Mouse (Mus musculus): Measurements from ENCODE around the gene Fam171a1.

The Fam171a1 gene

GRCm38 (mm10) chr2:3139065-3139464 lies 25.0 kb downstream of the Fam171a1 start:
- no peak for DNase-seq

GRCm38 (mm10) chr2:3139578-3139977 lies 25.6 kb downstream of the Fam171a1 start:
- no peak for DNase-seq

DNA sequence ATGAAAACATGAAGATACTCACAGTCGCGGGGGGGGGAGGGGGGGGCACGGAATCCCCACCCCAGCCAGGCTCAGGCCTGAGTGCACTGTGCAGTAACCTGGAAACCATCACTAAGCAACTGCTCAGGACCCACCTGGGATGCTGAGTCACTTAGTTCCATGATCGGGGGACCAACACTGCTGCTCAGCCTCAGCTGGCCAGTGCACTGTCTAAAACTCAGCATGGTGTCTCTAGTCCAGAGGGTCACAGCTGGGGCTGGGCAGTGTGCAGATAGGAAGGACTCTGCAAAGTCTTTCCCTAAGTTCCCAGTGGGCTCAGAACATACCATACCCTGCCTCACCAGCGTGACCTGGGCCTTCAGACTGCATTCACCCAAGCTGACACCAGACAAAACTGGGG lies 26.6 kb downstream of the Fam171a1 start:
- no peak for DNase-seq

- DNase-seq, result no peak
Observed at GRCm38 (mm10) chr2:3141804-3142203, 27.8 kb downstream of the Fam171a1 start.

DNA sequence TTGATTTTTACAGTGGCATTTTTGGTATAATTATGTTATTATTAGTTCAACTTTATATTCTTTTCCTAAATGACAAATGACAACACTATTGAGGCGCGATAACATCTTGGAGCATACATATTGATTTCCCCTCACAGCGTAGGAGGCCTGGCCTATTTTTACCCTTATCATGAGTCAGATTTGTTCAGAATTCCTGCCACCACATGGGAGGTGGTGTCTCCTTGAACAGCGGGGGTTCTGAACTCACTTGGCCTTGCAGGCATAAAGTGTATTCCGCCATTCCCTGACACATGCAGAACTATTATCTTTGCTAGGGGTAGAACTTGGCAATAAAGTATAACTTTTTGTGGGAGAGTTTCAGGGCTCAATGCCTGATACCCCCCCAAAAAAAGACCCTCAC lies 30.3 kb downstream of the Fam171a1 start:
- DNase-seq, result no peak

DNA sequence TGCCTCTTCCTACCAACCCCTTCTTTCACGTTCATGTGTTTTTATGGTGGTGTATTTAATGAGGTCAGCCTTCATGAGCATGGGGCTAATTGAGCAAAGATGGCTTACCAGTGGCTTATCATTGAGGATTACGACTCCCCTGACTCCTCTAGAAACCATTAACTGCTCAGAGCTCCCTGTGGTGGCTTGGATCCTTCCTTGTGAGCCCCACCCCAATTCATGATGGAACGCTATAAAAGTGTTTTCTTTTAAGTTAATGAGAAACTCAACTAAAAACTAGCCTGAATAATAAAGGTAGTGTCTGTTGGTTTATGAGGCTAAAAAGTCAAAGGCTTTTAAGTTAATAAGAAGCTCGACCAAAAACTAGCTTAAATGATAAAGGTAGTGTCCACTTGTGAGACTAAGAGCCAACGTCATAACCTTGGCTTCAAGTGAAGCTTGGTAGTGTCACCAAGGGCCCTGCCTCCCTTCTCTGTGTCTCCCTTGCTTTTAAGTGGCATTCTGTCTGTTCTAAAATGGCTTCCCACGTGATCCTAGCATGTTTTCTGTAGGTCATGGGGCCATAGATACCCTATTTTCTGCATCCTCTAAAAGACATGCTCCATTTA lies 33.6 kb downstream of the Fam171a1 start:
- DNase-seq, result no peak

DNA sequence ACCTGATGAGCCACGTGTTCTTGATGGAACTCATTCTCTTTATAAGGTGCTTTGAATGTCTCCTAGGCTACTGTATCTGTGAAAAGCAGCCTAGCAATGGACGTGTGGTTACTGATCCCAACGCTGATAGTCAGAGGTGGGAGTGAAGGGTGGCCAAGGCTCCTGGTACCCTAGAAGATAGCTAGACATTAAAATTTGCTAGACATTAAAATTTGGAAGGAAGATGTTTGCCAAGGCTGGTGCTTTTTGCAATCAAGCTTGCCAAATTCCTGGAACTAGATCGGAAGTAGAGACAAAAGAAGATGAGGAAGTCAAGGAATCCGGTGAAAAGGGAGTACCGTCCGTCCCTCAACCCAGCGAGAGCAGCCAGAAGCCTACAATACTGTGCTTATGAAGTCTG lies 34.7 kb downstream of the Fam171a1 start:
- DNase-seq, result no peak

DNA sequence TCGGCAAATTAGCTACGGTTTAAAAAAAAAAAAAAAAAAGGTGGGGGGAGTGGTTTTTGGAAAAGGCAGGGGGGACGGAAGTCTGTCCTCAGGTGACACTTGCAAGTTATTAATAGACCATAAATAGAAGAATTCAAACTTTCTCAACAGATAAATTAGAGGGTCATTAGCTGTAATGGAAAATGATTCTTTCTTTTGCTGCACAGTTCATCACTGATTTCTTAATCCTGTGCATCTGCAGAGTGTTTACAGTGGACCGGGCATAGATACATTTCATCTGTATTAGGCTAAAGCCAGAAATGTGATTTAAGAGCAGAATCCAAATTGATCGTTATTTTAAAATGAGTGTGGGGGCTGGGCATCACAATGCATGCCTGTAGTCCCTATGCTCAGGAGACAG lies 36.3 kb downstream of the Fam171a1 start:
- DNase-seq, result no peak

GRCm38 (mm10) chr2:3151336-3151735 lies 37.3 kb downstream of the Fam171a1 start:
- no peak for DNase-seq

GRCm38 (mm10) chr2:3154091-3154665 lies 40.2 kb downstream of the Fam171a1 start:
- DNase-seq, result no peak

- DNase-seq, result no peak
Observed at GRCm38 (mm10) chr2:3154986-3155385, 41.0 kb downstream of the Fam171a1 start.

DNA sequence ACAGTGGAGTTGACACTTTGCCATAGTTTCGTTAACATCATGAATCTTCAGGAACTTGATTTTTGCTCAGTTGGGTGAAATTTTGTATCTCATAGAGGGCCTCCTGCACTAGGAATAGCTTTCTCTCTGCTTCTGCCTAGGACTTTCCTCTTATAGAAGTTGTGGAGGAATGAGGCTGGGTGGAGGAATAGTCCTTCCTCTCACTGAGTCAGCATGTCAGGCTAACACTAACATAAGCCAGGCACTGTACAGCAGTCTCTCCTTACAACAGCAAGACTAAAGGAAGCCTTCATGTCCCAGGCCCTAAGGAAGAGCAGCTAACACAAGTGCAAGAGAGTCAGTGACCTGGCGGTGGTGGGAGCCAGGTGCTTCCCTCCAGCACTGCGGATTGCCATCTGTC lies 43.0 kb downstream of the Fam171a1 start:
- no peak for DNase-seq

GRCm38 (mm10) chr2:3157661-3158344 lies 43.8 kb downstream of the Fam171a1 start:
- no peak for DNase-seq

- no peak for DNase-seq
Observed at GRCm38 (mm10) chr2:3158682-3159412, 44.8 kb downstream of the Fam171a1 start.

GRCm38 (mm10) chr2:3161578-3161977 lies 47.6 kb downstream of the Fam171a1 start:
- DNase-seq, result no peak

DNA sequence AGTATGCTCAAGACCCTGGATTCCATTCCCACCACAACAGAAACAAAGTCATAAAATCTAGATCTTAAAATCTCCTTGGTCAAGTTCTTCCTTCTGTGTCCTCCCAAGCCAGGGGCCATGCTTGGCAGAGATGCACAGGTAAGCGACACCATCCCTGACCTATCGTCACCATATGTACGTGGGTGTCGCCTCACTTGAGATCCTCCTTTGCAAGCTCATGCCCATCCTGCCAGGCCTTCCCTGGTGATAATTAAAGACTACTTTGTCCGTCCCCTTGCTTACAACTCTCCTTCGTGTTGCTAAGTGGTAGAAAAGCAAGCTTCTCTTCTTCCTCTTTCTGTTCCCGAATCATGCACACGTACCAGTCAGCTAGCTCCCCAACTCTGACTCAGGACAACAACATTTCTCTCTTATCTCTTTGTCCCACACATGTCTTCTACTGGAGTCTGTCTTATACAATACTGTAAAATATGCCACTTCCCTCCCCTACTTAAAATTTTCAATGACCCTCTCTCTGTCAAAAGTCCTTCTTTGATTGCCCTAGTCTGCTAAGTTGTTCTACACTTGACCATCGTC lies 49.6 kb downstream of the Fam171a1 start:
- no peak for DNase-seq

DNA sequence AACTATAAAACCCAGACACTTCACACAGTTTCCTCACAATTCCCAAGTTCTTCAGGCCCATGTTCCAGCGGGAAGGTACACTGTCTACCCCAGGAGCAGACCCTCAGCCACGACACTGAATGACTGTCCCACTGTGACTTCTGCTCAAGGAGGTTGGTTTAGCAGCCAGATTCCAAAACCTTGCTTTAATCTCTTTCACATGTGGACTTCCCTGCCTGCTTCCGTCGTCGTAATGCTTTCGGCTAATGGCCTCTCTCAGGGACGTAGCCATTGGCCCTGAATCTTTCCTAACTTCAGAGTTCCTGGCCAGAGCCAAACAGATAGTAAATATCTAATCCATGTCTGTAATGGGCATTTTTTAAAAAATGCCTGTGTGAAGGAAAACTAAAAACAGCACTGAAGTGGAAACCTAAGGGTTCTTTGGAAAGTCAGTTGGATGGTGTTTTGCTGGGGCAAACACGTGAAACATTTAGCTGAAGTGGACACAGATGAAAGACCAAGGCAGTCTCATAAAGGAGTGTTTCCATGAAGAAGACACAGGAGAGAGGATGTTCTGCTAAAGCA lies 51.1 kb downstream of the Fam171a1 start:
- no peak for DNase-seq

DNA sequence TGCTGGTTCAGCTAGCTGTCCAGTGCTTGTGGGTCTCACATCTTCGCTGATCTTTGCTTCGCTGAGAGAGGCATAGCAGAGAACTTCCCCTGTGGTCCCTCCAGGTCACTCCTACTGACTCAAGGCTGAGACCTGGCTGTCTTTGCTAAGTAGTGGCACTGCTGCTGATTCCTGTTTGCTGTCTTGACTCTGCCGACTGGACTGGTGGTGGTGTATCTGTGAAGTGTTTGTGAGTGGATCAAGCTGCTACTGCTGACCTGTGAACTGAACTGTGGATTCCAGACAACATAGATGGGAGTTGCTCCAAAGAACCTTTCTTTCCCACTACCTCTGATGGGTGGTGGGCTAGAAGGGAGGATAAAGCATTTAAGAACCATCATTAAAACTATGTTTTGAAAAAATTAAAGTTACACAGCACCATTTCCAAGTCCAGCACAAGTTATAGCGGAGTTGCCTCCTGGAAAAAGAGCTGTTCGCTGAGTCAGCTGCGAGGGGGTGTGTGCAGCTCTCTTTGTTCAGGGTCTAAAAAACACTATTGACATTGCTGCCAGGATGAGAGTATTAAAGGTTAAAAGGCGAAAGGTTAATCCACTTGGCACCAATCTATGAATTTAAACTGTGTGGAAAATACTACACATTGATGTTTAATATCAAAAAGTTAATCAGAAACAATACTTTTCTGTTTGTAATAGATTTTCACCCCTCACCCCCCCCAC lies 52.0 kb downstream of the Fam171a1 start:
- no peak for DNase-seq

GRCm38 (mm10) chr2:3168719-3169402 lies 54.8 kb downstream of the Fam171a1 start:
- DNase-seq, result no peak

- no peak for DNase-seq
Observed at GRCm38 (mm10) chr2:3169403-3169747, 55.4 kb downstream of the Fam171a1 start.

GRCm38 (mm10) chr2:3171774-3172173 lies 57.8 kb downstream of the Fam171a1 start:
- no peak for DNase-seq

- no peak for DNase-seq
Observed at GRCm38 (mm10) chr2:3172656-3173055, 58.6 kb downstream of the Fam171a1 start.

Data from thymus, postnatal 4 days (tissue).